Mouse (Mus musculus) ES-E14 (cell line): ENCODE results near the gene Sh2b2. TPM values are rescaled to one million over a fixed set of nuclear protein-coding genes. Genes with fewer than 3 reads are reported as not detected.

Experiments used
- DNase-seq: peaks from one replicate; pipeline ENCODE4 v3.0.0-alpha.2; 2013; ENCODE audit warnings: low read depth, low spot score
- H3K27ac ChIP-seq: 2 replicates; pipeline ENCODE4 v1.5.1; 2012; ENCODE audit warnings: low read depth, mild to moderate bottlenecking, low read length, moderate library complexity, mixed read lengths; ENCODE audit not compliant: poor library complexity, insufficient read depth, severe bottlenecking
- H3K36me3 ChIP-seq: 2 replicates; pipeline ENCODE4 v1.6.1; 2012; ENCODE audit warnings: mild to moderate bottlenecking, low read length, moderate library complexity, mixed read lengths; ENCODE audit not compliant: control insufficient read depth, poor library complexity, insufficient read depth, severe bottlenecking
- H3K4me1 ChIP-seq, 2 experiments: fragments of 150-350 bp in 1 of 2; sonication (generic) in 1 of 2; 2 replicates each; pipeline ENCODE4 v1.6.1; 2012; ENCODE audit warnings: low read length in 2 of 2, mild to moderate bottlenecking in 1 of 2, mixed read lengths in 1 of 2; ENCODE audit not compliant: control insufficient read depth in 2 of 2, insufficient read depth in 2 of 2, poor library complexity in 1 of 2
- H3K4me3 ChIP-seq, 2 experiments: fragments of 150-350 bp in 1 of 2; sonication (generic) in 1 of 2; 2 replicates each; pipeline ENCODE4 v1.5.1; 2012; ENCODE audit warnings: low read length in 2 of 2, low read depth in 1 of 2, mild to moderate bottlenecking in 1 of 2, mixed read lengths in 1 of 2; ENCODE audit not compliant: insufficient read depth in 1 of 2, poor library complexity in 1 of 2, severe bottlenecking in 1 of 2
- H3K9ac ChIP-seq: 2 replicates; pipeline ENCODE4 v1.6.1; 2012; ENCODE audit warnings: low read depth, mild to moderate bottlenecking, low read length, mixed read lengths; ENCODE audit not compliant: poor library complexity, insufficient read depth, severe bottlenecking
- H3K9me3 ChIP-seq: fragments of 150-350 bp; sonication (generic); 2 replicates; pipeline ENCODE4 v1.6.1; 2012; ENCODE audit warnings: low read depth, mild to moderate bottlenecking, low read length; ENCODE audit not compliant: control insufficient read depth, insufficient read depth
- CHD2 ChIP-seq: IDR thresholded peaks from 2 replicates; pipeline ENCODE4 v1.6.1; 2014; ENCODE audit warnings: mild to moderate bottlenecking, low read depth, low read length, inconsistent platforms
- HCFC1 ChIP-seq: IDR thresholded peaks from 2 replicates; pipeline ENCODE4 v1.6.1; 2012; ENCODE audit warnings: low read length, inconsistent platforms, borderline replicate concordance; ENCODE audit not compliant: insufficient read depth
- MAFK ChIP-seq: IDR thresholded peaks from 2 replicates; pipeline ENCODE4 v1.6.1; 2014; ENCODE audit warnings: mild to moderate bottlenecking, low read depth, low read length, inconsistent platforms; ENCODE audit not compliant: insufficient read depth
- ZC3H11A ChIP-seq: IDR thresholded peaks from 2 replicates; pipeline ENCODE4 v1.6.1; 2012; ENCODE audit warnings: low read depth, mild to moderate bottlenecking, inconsistent platforms, low read length, borderline replicate concordance
- ZNF384 ChIP-seq: IDR thresholded peaks from 2 replicates; pipeline ENCODE4 v1.6.1; 2012; ENCODE audit warnings: low read depth, low read length, inconsistent platforms
- in situ Hi-C, 2 experiments: fragments of 600-800 bp; cut with MboI; formaldehyde crosslinking; loops; one replicate each; pipeline ENCODE4 v1.15.1; 2025; ENCODE audit warnings: low sequenced_read_pairs in 2 of 2, inconsistent platforms in 1 of 2; ENCODE audit not compliant: unreplicated experiment in 2 of 2
- total RNA-seq: library from RNA; depleted of rRNA; stranded (reverse); fragments of 300-350 nt; gene quantifications from 2 replicates; pipeline ENCODE4 v1.2.3, GENCODE M21; 2012

The Sh2b2 gene
- total RNA-seq, 1 experiment = 3.3 TPM

DNA sequence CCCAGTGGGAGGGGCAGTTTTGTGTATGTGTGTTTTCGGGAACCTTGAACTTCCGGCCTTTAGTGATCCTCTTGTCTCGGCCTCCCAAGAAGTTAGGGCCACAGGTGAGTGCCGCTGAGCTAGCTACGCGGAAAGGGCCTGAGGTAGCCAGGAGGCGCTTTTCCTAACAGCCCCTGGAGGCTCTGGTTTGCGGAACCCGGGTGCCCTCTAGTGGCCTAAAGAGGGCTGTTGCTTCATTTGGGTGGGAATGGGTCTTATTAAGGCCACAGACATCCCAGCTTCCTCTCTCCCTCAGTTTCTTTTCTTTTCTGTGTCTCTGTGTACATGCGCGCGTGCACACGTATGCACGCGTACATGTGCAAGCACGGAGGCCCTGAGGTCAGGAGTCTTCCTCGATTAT is 6.5 kb upstream of the Sh2b2 start:
- H3K36me3 ChIP-seq = no peaks in the 10 kb centered on the region
- no peak overlapping the region for H3K27ac ChIP-seq
- H3K4me1 ChIP-seq = peaks cover 0 to 6% of the 10 kb centered on the region in 2 experiments; a peak in 2 of 4 replicates
- peak overlapping the region; percentile 77 for H3K9ac ChIP-seq
- TF ChIP-seq ZC3H11A (peak; percentile 80), HCFC1 (no peak)
- in situ Hi-C loops = loop anchor here in 1 of 2 experiments (5.0 kb wide), 1 partner anchor 56 kb away; the partner anchor contains the start of gene Prkrip1
- DNase-seq = peak; percentile 87
- no peaks in the 10 kb centered on the region for H3K9me3 ChIP-seq
- H3K4me3 ChIP-seq = peak overlapping the region; percentile 52 to 73; a peak in 3 of 4 replicates

- no peak overlapping the region for H3K4me3 ChIP-seq
- H3K36me3 ChIP-seq = no peaks in the 10 kb centered on the region
- TF ChIP-seq ZC3H11A = 0 out of 2 replicates have a peak, but pooled peaks have one; percentile 14
- TF ChIP-seq CHD2 = no peak
- in situ Hi-C loops = loop anchor here in 1 of 2 experiments (5.0 kb wide), 1 partner anchor 54 kb away; the partner anchor contains the start of gene Prkrip1
- H3K9me3 ChIP-seq = no peaks in the 10 kb centered on the region
- H3K4me1 ChIP-seq = peaks cover 0 to 6% of the 10 kb centered on the region in 2 experiments; a peak in 2 of 4 replicates
- peak; percentile 47 for DNase-seq
- H3K9ac ChIP-seq = no peak overlapping the region
- no peak overlapping the region for H3K27ac ChIP-seq
Measured at GRCm38 (mm10) chr5:136251004-136251403, 4.6 kb upstream of the Sh2b2 start.

GRCm38 (mm10) chr5:136248441-136248840 is 2.1 kb upstream of the Sh2b2 start:
- no peak overlapping the region for H3K4me3 ChIP-seq
- no peak overlapping the region for H3K27ac ChIP-seq
- no peak for TF ChIP-seq ZNF384
- TF ChIP-seq MAFK = no peak
- no peak for TF ChIP-seq HCFC1
- no peak for TF ChIP-seq ZC3H11A
- TF ChIP-seq CHD2 = no peak
- no peaks in the 10 kb centered on the region for H3K36me3 ChIP-seq
- DNase-seq = no peak
- H3K4me1 ChIP-seq = peaks cover 0 to 14% of the 10 kb centered on the region in 2 experiments; a peak in 2 of 4 replicates
- H3K9me3 ChIP-seq = no peaks in the 10 kb centered on the region
- H3K9ac ChIP-seq = no peak overlapping the region
- in situ Hi-C loops = no loop called here

GRCm38 (mm10) chr5:136245541-136246451 is 560 bp downstream of the Sh2b2 start:
- Histone ChIP-seq H3K4me3 (peak overlapping the region; percentile 86 to 87; a peak in 3 of 4 replicates), H3K9ac (no peak overlapping the region), H3K36me3 (no peaks in the 10 kb centered on the region), H3K9me3 (no peaks in the 10 kb centered on the region), H3K27ac (no peak overlapping the region), H3K4me1 (peaks cover 0 to 10% of the 10 kb centered on the region in 2 experiments; a peak in 2 of 4 replicates)
- DNase-seq = no peak
- TF ChIP-seq ZC3H11A (no peak), MAFK (no peak), ZNF384 (no peak), HCFC1 (no peak), CHD2 (no peak)
- in situ Hi-C loops = no loop called here
